Mouse (Mus musculus): ENCODE measurements around the gene Mast4.

DNA sequence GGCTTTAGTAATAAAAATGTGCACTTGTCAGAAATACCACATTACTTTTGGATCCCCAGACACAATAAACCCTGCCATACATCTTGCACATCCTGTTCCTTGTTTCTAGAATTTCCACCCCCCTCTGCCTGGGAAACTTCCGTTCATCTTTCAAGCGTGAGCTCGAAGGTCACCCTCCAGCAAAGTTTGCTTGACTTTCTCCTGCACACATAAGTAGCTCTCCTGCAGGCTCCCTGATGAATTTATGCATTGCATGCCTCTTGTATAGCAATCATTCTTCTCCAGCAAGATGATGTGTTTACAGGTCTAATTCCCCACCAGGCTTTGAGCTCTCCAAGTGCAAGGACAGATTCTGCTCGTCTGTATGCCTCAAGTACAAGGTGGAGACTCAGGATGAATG, 415.7 kb downstream of the Mast4 start:
- no peak for TF ChIP-seq GATA1 (IDR thresholded peaks at IDR 0.05; ENCODE audit: low read length)
- TF ChIP-seq TAL1 (IDR thresholded peaks at IDR 0.05; ENCODE audit: low read length): no peak

All from erythroblast, embryonic 14.5 days (primary cell).